Mouse (Mus musculus) erythroblast, embryonic 14.5 days (primary cell): Measurements from ENCODE around the gene Mink1.

Source experiments
- GATA1 ChIP-seq: IDR thresholded peaks from 2 replicates; pipeline ENCODE4 v1.6.1; 2012; ENCODE audit warnings: low read length, inconsistent platforms, mixed read lengths
- TAL1 ChIP-seq: IDR thresholded peaks from 3 replicates; pipeline ENCODE4 v1.6.1; 2012; ENCODE audit warnings: low read length, inconsistent platforms, mixed read lengths

DNA sequence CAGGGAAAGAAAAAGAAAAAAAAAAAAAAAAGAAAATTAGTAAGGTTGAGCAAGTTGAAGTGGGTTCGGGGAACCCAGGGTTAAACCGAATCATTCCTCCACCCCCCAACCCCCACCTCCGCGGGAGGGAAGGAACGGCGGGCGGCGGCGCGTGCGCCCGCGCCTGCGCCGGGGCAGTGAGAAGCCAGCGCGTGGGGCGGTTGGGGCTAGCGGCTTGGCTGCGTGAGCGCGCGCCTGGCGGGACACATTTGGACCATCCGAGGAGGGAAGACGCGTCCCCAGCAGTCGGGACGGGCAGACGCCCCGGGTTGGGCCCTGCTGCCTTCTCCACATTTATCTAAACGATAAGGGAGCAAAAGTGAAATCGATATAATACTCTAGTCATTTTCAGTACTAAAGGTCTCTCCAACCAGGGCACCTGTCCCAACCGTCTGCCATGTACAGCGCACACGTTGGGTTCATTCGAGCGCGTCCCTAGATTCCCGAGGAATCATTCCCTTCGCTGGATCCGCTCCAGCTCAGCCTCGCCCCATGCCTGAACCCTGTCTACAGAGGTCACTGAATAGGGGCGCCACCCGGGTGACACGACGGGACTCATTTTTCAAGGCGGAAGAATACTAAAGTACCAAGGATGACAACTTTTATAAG is 92.4 kb downstream of the Mink1 start:
- TF ChIP-seq GATA1, result no peak
- TF ChIP-seq TAL1, result no peak
